Comparison of ENCODE assay signal across 21 mouse cellular contexts in the genomic region with DNA sequence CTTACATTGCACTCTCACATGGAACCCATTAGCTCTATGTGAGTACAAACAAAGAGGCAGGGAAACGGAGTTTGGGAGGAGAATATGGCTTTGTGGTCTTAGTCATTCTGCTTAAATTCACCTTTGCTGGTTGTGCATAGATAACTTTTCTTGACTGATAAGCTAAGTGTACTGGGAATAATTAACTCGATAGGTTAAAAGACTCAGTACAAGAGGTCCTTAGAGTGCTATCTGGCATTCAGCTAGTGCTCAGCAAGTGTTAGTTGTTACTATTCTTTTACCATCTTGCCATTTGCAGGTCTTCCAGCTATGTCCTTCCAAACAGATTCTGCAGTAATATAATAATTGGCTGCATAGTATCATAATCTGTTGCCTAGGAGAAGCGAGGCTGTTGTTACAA. TPM values are rescaled to one million over a fixed set of nuclear protein-coding genes. Genes with fewer than 3 reads are reported as not detected.
"Had no signal": no experiment of that assay in that cellular context is flagged by ENCODE, and none has a peak within 500 bp of the region (broad histone marks: within the 10 kb centered on the region; RNA-seq: fewer than 3 reads in every experiment).

No protein-coding gene starts in this region.

- H3K4me3 ChIP-seq: neural tube, embryonic 13.5 days; neural tube, embryonic 15.5 days; stomach, embryonic 15.5 days had no signal

- H3K9me3 ChIP-seq: neural tube, embryonic 13.5 days; neural tube, embryonic 15.5 days; stomach, embryonic 15.5 days had no signal

- H3K9ac ChIP-seq: neural tube, embryonic 13.5 days; neural tube, embryonic 15.5 days; stomach, embryonic 15.5 days had no signal

- H3K4me2 ChIP-seq: neural tube, embryonic 13.5 days; neural tube, embryonic 15.5 days; stomach, embryonic 15.5 days had no signal

- H3K4me1 ChIP-seq: neural tube, embryonic 13.5 days; neural tube, embryonic 15.5 days; stomach, embryonic 15.5 days had no signal

- H3K36me3 ChIP-seq: neural tube, embryonic 13.5 days; neural tube, embryonic 15.5 days; stomach, embryonic 15.5 days had no signal

- H3K27me3 ChIP-seq: neural tube, embryonic 15.5 days; stomach, embryonic 15.5 days had no signal

- H3K27ac ChIP-seq: neural tube, embryonic 13.5 days; neural tube, embryonic 15.5 days; stomach, embryonic 15.5 days; stomach, postnatal 0 days had no signal

- DNase-seq: retina, postnatal 1 day; right cerebral cortex, adult 18-20 months; right cerebral cortex, postnatal 14 days; right cerebral cortex, postnatal 25 days; right cerebral cortex, postnatal 4 days; spleen, adult 18-20 months; thymus, adult 18-20 months; thymus, adult 2 months; thymus, postnatal 14 days; thymus, postnatal 25 days; thymus, postnatal 36 days; thymus, postnatal 4 days had no signal

RNA-seq across cellular contexts. Expression of gene Cltrn, which starts 22.5 kb away (rescaled TPM):
- total RNA-seq: neutrophil, adult 5-6 weeks had no signal
- polyA plus RNA-seq: neural tube, embryonic 13.5 days; neural tube, embryonic 14.5 days; neural tube, embryonic 15.5 days; small intestine, adult 2 months; spleen, adult 2 months; testis, adult 2 months; thymus, adult 2 months had no signal

RNA-seq across cellular contexts. Expression of gene Ace2, which starts 28.0 kb away (rescaled TPM):
- polyA plus RNA-seq: neural tube, embryonic 13.5 days; spleen, adult 2 months had no signal
